Mouse (Mus musculus) naive thymus-derived CD4-positive, alpha-beta T cell, adult 5 months (primary cell): ENCODE measurements around the gene B3galt6. TPM values are rescaled to one million over a fixed set of nuclear protein-coding genes. Genes with fewer than 3 reads are reported as not detected.

ENCODE experiments used
- polyA plus RNA-seq: library from polyadenylated mRNA; unstranded; fragments of 100-300 nt; shearing (Covaris generic); gene quantifications from one replicate; pipeline ENCODE4 v1.2.1, GENCODE M21; 2017

B3galt6 gene
- polyA plus RNA-seq = 7.8 TPM

DNA sequence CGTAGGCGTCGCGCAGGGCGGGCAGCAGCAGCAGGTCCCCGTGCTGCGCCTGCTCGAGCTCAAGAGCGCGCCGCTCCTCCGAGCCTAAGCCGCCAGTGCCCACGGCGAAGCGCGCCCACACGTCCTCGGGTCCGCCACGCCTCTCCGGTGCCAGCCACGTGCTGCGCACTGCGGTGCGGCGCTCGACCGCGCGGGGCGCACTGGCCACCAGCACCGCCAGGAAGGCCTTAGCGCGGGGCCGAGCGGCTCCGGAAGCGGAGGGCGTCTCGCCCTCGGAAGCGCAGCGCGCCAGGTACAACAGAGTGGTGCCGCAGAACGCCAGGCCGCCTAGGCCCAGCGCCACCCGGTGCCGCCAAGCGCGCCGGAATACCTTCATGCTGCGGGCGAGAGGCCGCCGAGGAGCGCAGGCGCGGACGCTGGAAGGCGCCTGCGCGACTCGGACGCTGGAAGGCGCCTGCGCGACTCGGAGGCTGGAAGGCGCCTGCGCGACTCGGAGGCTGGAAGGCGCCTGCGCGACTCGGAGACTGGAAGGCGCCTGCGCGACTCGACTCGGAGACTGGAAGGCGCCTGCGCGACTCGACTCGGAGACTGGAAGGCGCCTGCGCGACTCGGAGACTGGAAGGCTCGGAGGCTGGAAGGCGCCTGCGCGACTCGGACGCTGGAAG lies at the start of gene B3galt6, which contains the start of gene Sdf4:
Gene B3galt6 (minus strand): TSS at position 409 of the 665 bp plus-strand sequence.
Gene Sdf4 (plus strand): TSS at position 632 of the 665 bp plus-strand sequence.

DNA sequence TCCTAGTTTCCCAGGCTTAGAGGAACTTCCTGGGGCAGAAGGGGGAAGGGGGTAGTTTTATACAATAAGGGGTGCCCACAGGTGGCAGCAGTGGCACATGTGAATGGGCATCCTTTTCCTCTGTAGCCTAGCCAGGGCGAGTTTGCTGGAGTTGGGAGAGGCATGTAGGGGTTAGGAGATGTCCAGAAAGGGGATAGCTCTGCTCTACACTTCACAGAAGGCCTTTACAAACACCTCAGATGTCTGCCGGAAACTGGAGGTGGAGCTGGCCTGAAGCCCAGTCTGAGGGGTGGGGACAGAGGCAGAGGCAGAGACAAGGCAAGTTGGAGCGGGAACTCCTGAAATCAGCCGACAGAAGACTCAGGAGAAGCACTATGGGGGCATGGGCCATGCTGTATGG lies 33.6 kb upstream of the B3galt6 start, which contains the start of gene Tnfrsf18:
Gene Tnfrsf18 (plus strand): TSS at position 152 of the 400 bp plus-strand sequence.

DNA sequence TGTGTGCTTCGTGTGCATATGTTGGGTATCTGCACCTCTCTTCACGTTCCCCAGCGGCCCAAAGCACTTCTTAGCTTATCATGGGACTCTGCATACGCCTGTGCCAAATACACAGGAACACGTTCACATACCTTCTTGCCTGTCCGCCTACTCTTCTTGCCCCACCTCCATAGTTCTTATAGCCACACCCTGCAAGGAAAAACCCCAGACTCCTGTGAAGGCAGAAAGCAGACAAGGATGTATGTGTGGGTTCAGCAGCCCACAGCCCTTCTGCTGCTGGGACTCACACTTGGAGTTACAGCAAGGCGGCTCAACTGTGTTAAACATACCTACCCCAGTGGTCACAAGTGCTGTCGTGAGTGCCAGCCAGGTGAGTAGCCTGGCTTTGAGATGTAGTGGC lies 21.2 kb upstream of the B3galt6 start, which contains the start of gene Tnfrsf4:
Gene Tnfrsf4 (plus strand): TSS at position 207 of the 400 bp plus-strand sequence.

DNA sequence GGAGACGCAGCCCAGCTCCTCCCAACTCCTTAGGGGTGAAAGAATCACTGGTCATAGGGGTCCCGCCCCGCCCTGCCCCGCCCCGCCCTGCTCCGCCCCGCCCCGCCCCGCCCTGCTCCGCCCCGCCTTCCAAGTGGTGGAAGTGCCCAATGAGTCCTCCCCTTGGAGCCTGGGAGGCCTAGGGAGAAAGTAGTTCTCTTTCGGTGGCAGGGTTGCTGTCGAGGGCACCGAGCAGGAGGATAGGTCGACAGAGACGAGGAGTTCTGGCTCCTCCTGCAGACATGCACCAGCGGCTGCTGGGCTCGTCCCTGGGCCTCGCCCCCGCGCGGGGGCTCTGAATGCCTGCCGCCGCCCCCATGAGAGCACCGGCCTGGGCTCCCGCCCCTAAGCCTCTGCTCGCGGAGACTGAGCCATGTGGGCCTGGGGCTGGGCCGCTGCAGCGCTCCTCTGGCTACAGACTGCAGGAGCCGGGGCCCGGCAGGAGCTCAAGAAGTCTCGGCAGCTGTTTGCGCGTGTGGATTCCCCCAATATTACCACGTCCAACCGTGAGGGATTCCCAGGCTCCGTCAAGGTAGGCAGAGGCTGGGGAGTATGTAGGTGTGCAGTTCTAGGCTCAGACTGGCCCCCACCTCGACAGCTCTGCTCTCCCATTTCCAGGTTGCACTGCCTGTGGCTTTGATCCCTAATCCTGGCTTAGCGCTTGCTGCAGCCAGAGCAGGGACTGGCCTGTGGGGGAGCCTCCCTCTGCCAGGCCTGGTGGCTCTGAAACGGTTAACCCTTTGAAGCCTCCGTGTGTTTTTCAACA lies 30.1 kb downstream of the B3galt6 start, which contains the start of gene C1qtnf12:
Gene C1qtnf12 (plus strand): TSS at position 152 of the 805 bp plus-strand sequence.

DNA sequence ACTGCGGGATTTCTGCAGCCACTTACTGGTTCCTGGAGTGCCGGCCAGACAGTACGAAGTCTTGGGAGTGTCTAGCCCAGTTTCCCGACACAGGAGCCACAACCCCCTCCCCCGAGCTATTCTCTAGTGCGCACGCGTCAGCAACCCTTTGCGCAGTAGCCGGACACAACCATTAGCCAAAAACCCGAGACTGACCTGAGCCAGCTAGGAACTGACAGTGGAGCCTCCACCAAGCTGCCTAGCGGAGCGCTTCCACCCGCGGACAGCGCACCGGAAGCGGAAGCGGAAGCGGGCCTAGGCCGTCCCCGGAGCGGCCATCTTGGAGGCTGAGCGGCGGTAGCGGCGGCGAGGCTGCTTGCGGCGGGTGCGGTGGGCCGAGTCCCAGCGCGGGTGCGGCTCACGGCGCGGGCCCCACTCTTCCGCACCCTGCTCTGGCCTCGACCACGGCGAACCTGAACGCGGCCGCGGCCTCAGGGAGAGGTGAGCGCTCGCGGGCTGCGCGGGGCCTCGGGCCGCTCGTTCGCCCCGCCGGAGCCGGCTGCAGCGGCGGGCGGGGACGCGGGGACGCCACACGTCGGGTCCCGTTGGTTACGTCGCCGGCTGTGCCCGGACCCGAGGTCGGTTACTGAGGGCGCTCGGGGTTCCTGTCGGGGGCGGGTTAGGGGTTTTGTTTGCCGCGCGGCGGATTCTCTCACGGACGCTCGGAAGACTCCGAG lies 48.8 kb downstream of the B3galt6 start, which contains the start of gene Ube2j2:
Gene Ube2j2 (plus strand): TSS at position 298 of the 716 bp plus-strand sequence.

Other genes starting within 250 kb of the B3galt6 start
- 104 TPM for gene Atad3a, start 231.6 kb downstream of the B3galt6 start, polyA plus RNA-seq
- not detected for gene Vwa1, start 218.0 kb downstream of the B3galt6 start, polyA plus RNA-seq
- not detected for gene Tmem88b, start 206.8 kb downstream of the B3galt6 start, polyA plus RNA-seq
- gene Ankrd65, start 202.2 kb downstream of the B3galt6 start, polyA plus RNA-seq = not detected
- gene Mrpl20, start 189.8 kb downstream of the B3galt6 start, polyA plus RNA-seq = 62.8 TPM
- gene Ccnl2, start 180.2 kb downstream of the B3galt6 start, polyA plus RNA-seq = 444 TPM
- gene Aurkaip1, start 161.4 kb downstream of the B3galt6 start, polyA plus RNA-seq = 116 TPM
- gene Mxra8, start 153.0 kb downstream of the B3galt6 start, polyA plus RNA-seq = 2.1 TPM
- gene Dvl1, start 145.2 kb downstream of the B3galt6 start, polyA plus RNA-seq = 117 TPM
- gene Tas1r3, start 129.3 kb downstream of the B3galt6 start, polyA plus RNA-seq = 0.55 TPM
- 3.0 TPM for gene Cptp, start 123.2 kb downstream of the B3galt6 start, polyA plus RNA-seq
- gene Ints11, start 123.1 kb downstream of the B3galt6 start, polyA plus RNA-seq = 80.6 TPM
- gene Pusl1, start 100.9 kb downstream of the B3galt6 start, polyA plus RNA-seq = 41.9 TPM
- gene Acap3, start 100.8 kb downstream of the B3galt6 start, polyA plus RNA-seq = 34.2 TPM
- 185 TPM for gene Ube2j2, start 48.8 kb downstream of the B3galt6 start, polyA plus RNA-seq
- gene C1qtnf12, start 30.3 kb downstream of the B3galt6 start, polyA plus RNA-seq = 3.4 TPM
- gene Sdf4, start 223 bp upstream of the B3galt6 start, polyA plus RNA-seq = 401 TPM
- 109 TPM for gene Tnfrsf4, start 21.2 kb upstream of the B3galt6 start, polyA plus RNA-seq
- 279 TPM for gene Tnfrsf18, start 33.5 kb upstream of the B3galt6 start, polyA plus RNA-seq
- gene Ttll10, start 66.8 kb upstream of the B3galt6 start, polyA plus RNA-seq = 0.15 TPM
- gene 9430015G10Rik, start 117.3 kb upstream of the B3galt6 start, polyA plus RNA-seq = 34.5 TPM
- gene Rnf223, start 137.9 kb upstream of the B3galt6 start, polyA plus RNA-seq = 0.16 TPM
- 4.8 TPM for gene Agrn, start 204.8 kb upstream of the B3galt6 start, polyA plus RNA-seq
- 11.7 TPM for gene Isg15, start 208.2 kb upstream of the B3galt6 start, polyA plus RNA-seq
- 11.7 TPM for gene AW011738, start 210.7 kb upstream of the B3galt6 start, polyA plus RNA-seq
- 0.70 TPM for gene Perm1, start 223.2 kb upstream of the B3galt6 start, polyA plus RNA-seq
- 38.5 TPM for gene Plekhn1, start 242.2 kb upstream of the B3galt6 start, polyA plus RNA-seq
- gene Noc2l, start 243.4 kb upstream of the B3galt6 start, polyA plus RNA-seq = 136 TPM